Mouse (Mus musculus): ENCODE measurements at regions not wholly inside any gene's neighbourhood (a gene's known extent, or its start where the extent isn't known, plus 50 kb on each side); places are given as distances from the start of the nearest gene placed in this dataset.

DNA sequence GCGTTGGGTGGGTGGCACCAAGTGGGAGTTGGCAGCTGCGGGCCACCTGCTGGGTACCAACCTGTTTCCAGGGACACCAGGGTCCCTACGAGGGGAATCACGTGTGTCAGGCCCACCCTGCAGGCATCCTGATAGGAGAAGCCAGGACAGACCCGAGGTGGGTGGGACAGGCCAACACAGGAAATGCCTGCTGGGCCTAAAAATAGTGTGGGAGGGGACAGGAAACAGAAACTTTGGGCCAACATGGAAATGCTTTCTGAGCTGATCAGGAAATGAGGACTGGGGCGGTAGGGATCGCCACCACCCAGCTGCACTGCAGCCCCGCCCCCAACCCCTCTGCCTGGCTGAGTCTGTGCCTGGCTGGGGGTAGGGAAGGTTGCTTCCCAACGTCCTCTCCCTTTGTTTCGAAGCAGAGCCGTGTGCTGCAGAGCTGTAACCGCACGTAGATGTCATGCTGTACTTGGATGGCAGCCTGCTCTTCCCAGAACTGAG is 78.7 kb upstream of the Podxl start:
- TF ChIP-seq CTCF (IDR thresholded peaks at IDR 0.05; ENCODE audit: extremely low read depth, insufficient read length, insufficient replicate concordance, low read depth, low read length) (no peak), POLR2A (IDR thresholded peaks at IDR 0.05; ENCODE audit: low read depth, low read length) (no peak)
